Mouse (Mus musculus) mesoderm, embryonic 11.5 days (tissue): Measurements from ENCODE around the gene 1110065P20Rik.

Experiments used
- DNase-seq: peaks from one replicate; pipeline ENCODE4 v3.0.0-alpha.2; 2012; ENCODE audit warnings: low read depth, low spot score

Gene 1110065P20Rik

DNA sequence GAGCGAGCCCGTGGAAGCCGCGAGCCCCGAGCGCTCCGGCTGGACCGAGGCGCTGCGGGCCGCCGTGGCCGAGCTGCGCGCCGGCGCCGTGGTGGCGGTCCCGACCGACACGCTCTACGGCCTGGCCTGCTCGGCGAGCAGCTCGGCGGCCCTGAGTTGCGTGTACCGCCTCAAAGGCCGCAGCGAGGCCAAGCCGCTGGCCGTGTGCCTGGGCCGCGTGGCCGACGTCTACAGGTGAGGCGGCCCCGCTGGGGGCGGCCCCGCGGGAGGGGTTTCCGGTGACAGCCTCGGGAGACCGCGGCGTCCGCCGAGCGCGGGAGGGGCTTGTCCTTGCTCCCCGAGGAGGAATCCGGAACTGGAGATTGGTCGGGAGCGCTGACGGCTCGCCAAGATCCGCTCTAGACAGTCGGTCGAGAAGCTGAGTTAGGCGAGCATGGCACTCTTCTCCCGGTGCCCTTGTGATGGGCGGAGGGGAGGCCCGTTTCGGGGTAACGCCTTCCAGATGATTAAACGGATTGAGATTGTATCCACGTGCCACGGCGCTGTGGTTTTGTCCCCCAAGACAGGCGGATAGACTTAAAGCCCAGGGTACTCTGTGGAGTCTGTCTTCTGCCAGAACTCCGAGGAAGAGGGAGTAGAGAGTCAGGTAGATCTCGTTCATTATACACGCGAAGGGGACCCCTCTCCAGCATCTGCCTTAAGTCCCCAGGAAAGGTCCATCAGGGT, at the start of gene 1110065P20Rik:
1110065P20Rik (minus strand) TSS at position 264 of the 726 bp plus-strand sequence.
- DNase-seq: peak; percentile 61

DNA sequence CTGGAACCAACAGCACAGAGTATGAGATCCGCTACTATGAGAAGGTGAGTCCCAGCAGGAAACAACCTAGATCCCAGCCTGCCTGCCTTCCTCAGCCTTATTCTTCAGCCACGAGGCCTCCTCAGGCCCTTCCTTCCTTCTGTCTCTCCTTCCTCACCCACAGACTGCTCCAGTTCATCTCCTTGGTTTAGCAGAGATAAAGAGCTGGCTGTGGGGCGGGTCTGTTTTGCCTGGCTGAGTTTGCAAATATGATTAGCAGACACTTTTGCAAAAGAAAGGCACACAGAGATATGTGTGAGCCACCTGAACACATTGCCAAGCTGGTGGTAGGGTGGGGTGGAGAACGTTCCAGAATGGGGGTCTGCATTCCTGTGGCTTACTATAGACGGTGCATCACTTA, 48.9 kb upstream of the 1110065P20Rik start:
- DNase-seq: no peak

DNA sequence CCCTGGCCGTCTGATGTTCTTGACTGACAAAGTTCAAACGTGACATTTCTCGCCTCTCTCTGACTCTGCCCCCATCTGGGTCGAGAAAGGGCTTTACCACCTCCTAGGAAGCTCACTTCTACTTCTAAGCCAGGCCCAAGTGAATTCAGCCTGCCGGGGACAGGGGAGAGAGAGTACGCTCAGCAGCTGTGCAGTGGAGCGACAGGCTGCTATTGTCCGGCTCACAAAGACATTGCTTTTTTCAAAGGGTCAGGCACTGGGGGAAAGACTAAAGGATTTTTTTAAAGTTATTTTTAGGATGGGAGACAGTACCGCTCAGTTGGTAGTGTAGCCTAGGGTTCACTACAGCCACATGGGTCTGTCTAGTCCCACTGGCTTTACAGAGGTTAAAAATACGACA, 47.4 kb upstream of the 1110065P20Rik start:
- DNase-seq: no peak

DNA sequence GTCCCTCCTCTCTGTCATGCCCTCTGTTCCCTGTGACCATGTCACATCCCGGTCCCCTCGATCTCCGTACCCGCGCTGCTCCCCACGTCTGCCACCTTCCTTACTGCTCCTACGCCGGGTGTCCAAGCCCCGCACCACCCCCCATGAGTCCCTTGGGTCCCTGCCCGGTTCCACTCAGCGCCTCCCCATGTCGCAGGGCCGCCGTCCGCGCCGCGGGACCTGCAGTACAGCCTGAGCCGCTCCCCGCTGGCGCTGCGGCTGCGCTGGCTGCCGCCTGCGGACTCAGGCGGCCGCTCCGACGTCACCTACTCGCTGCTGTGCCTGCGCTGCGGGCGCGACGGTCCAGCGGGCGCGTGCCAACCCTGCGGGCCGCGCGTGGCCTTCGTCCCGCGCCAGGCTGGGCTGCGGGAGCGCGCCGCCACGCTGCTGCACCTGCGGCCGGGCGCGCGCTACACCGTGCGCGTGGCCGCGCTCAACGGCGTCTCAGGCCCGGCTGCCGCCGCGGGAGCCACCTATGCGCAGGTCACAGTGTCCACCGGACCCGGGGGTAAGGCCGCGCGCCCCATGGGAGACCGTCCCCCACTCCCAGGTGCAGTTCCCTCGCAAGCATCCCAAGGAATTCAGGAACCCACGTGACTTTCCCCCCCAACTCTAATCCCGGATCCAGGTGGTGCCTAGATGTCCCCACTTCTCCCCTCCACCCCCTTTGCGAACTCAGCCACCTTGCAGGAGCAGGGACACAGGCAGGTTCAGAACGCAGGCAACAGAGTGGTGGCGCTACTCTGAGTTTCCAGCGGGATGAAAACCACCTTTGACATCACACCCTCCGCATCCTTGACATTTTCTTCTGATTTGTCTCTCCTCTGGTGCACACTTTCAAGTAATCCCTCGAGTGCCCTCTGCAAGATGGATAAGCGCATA, 43.8 kb upstream of the 1110065P20Rik start:
- DNase-seq: peak; percentile 43

DNA sequence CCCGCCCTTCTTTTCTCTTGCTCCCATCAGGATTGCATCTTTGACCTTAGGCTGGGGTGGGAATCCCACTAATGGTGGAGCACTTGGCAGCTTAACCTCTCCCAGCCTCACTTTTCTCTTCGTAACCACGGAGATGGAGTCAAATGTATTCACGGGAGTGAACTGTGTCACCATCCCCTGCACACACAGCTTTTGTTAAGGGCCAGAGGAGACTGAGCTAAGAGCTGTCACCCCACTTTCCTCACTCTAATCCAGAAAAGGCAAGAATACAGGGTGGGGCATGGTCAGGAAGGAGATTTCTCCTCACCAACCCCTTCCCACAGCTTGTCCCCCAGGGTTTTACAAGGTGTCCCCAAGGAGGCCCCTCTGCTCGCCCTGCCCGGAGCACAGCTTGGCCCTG, 42.8 kb upstream of the 1110065P20Rik start:
- DNase-seq: no peak

DNA sequence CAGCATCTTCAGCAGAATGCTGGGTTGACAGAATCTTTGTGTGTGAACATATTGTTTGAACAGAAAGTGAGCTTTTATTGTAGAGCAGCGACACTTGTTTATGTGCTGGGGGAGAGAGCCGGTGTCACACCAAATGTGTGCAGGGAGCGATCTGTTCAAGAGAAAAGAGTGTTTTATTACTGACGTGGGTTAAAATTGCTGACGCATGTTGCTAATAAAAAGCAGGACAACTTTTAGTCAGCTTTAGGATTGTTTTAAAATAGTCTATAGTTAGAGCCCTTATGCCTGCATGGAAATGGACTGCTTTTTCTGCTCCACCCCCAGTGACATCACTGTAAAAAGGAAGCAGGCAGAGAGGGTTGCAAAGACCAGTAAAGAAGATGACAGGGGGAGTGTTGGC, 39.8 kb upstream of the 1110065P20Rik start:
- no peak for DNase-seq

DNA sequence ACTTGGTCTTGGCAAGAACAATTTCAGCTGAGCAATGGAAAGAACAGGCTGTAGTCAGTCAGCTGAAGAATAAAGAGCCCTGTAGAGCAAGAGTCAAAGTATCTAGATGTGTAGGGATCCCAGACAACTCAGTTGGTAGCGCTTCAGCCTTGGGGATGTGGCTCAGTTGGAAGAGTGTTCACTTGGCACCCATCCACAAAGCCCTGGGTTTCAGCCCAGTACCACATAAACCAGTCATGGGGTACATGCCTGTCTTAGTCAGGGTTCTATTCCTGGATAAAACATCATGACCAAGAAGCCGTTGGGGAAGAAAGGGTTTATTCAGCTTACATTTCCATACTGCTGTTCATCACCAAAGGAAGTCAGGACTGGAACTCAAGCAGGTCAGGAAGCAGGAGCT, 38.9 kb upstream of the 1110065P20Rik start:
- DNase-seq: no peak

DNA sequence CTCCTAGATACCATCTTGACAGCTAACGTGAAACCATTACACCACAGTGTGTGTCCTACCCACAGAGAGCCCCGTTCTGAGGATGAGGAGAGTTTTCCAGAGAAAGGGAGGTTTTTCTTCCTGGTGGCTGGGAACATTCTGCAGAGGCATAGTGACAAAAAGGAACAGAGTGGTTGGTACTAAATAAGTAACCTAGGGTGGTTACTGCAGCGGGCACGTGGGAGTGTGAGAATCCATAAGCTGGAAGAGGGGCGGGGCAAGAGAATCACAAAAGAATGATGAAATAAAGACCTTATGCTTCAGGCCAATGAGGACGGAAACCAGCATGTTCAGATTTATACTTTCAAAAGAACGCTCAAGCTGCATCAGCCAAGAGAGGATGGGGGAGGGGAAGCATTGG, 37.7 kb upstream of the 1110065P20Rik start:
- DNase-seq: no peak

DNA sequence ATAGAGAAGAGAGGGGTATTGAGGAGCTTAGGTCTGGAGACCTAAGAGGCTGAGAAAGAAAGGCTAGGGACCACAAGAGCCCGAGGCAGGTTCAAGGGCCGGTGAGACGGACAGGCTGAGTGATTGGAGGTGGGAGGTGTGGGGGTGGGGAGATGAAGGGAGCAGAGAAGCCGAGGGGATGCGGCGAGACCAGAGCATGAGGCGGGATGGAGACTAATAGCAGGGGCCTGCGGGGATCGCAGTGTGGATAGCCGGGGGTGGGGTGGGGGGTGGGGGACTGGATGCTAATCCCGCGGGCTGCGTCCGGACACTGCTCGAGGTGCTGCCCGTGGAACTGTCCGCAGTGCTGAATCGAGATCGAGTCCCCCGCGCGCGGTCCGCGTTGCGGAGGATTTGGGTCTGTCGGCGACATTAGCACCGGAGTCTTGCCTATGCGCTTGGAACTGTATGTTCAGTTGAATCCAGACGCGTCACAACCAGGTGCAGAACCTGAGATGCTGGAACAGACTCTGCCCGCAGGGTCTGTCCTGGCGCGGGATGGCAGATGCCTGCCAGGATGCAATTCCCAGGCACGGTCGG, 31.2 kb upstream of the 1110065P20Rik start:
- DNase-seq: peak; percentile 64

DNA sequence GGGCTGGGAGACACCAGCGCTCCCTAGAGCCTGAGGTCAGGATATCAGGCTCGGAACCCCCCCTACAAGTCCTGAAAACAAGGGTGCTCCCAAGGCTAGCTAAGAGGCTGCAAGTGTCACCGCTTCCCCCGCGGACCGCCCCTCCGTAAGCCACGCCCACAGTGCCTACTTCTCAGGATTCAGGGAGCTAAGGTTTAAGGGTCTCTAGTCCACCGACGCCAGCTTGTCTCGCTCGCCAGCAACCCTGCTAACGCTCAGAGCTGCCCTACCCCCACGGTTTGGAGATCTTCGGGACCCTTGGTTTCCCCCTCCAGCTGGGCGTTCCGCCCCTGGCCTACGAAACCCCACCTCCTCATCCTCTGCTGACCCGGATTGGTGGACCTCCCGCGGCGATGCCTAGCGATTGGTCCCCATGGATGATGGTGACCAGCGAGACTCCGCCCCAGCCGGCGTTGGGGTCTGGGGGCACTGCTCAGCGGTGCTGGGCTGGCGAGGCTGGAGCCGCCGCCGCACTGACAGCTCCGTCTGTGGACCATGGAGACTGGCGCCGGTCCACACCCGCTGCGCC, 30.4 kb upstream of the 1110065P20Rik start:
- peak; percentile 92 for DNase-seq

DNA sequence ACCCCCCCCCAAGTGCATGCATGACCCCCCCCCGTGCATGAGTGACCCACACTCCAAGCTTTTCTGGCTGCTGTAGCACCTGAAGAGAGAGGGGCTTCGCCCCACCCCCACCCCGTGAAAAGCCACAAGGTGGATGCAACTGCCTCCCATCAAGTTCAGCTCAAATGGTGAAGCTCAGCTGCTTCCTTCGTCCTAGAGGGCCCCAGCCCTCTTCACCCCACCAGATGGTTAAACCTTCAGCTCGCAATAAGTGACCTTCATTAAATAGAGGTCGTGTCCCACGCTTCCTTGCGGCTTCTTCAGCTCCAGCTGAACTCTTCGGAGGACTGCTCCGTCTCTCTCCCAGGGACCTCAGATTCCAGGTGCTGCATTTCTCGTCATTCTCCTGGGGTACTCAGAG, 29.6 kb upstream of the 1110065P20Rik start, which contains the start of gene Epha10:
Epha10 (plus strand) TSS at position 301 of the 400 bp plus-strand sequence.
- DNase-seq: no peak

DNA sequence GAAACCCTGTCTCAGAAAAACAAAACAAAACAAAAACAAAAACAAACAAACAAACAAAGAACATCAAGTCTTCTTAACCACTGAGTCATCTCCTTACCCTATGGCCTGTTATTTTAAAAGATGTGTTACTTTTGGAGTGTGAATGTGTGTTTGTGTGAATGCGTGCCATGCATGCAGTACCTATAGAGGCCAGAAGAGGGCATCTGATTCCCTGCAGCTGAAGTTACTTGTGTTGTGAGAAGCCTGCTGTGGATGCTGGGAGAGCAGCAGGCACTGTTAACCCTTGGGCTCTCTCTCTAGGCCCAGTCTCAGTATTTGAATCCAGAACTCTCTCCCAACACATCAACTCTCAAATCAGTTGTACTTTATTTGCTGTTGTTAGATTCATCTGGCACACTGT, 21.7 kb upstream of the 1110065P20Rik start:
- DNase-seq: no peak

DNA sequence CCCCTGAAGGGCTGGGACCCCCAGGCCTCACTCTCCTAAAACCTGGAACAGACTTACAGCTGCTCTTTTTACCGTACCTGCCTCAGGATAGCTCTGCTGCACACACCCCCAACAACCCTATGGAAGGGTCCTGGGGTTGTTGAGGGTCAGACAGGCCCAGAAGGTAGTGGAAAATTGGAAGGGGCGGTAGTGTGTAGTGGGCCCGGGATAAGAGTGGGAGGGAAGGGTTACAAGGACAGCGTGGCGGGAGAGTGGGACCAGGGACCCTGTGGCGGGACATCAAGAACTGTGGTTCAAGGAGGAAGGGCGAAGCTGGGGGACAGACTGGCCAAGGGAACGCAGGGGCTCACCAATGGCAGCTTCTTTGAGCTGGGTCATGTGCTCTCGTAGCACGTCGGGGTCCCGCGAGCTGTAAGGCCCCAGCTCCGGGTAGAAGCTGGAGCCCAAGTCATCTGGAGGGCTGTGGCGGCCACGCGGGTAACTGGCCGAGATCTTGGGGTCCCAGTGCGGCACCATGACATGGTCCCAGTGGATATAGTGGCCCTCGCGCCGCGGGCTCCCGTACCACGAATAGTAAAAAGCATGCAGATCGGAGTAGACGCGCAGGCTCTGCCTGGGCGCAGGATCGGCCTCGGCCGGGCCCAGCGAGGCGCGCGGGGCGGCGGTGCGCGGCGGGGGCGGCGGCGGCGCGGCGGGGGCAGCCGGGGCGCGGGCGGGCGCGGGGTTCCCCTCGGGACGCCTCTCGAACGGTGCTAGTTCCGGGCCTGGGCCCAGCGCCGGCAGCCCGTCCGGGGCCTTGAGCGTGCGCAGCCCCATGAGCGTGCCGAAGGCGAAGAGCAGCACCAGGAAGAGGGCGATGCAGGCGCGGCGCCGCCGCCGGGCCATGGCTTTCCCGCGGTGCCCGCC, 10.5 kb upstream of the 1110065P20Rik start, which contains the start of gene Maneal:
Maneal (minus strand) TSS at position 889 of the 906 bp plus-strand sequence.
- no peak for DNase-seq

DNA sequence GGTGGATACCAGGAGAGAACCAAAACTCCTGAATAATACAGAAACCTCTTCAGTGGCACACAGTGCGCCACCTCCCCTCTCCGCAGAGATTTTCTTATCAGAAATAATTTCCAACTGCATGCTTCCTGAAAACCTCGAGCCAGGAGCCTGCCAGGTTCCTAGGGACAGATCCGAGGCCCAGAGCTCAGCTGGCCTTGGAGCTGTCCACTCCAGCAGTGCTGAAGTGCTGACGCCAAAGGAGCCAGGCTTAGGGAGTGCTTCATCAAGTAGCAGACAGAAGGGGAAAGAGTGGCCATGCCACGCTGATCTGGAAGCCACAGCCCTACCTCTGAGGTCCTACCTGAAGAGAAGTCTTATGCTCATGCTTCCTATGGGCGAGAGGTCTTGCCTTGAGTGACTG, 9.4 kb upstream of the 1110065P20Rik start:
- peak; percentile 88 for DNase-seq

DNA sequence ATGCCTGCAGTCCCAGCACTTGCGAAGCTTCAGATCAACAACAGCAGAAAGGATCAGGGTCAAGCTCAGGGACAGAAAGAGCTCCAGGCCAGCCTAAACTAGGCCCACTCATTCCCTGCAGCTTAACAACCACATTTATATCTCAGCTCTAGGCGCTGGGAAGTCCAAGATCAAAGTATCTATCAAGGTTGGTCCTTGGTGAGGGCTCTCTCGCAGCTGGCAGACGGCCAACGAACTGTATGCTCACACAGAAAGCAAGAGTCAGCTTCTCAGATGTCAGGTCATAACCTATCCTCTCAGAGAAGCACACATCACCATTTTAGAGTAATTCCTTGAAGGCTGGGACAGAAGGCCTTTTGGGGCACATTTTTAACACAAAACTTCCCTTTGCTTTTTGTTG, 7.4 kb upstream of the 1110065P20Rik start:
- no peak for DNase-seq

DNA sequence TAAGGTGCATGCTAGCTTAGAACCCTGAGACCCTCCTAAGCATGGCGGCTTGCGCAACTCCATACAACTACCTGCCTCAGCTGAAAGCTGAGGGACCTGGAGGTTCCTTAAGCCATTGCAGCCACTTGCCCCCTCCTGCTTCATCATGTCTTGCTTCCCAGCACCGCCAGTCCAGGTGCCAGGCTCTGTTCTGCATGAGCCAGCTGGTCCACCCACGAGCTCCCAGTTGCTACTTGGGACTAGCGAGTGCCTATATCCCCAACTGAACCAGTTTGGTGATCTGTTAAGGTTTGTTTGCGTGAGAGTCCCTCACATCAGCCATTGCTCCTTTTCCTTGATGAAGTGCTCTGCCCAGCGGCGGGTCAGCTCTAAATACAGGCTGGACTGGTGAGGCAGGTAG, 5.3 kb upstream of the 1110065P20Rik start:
- DNase-seq: no peak

DNA sequence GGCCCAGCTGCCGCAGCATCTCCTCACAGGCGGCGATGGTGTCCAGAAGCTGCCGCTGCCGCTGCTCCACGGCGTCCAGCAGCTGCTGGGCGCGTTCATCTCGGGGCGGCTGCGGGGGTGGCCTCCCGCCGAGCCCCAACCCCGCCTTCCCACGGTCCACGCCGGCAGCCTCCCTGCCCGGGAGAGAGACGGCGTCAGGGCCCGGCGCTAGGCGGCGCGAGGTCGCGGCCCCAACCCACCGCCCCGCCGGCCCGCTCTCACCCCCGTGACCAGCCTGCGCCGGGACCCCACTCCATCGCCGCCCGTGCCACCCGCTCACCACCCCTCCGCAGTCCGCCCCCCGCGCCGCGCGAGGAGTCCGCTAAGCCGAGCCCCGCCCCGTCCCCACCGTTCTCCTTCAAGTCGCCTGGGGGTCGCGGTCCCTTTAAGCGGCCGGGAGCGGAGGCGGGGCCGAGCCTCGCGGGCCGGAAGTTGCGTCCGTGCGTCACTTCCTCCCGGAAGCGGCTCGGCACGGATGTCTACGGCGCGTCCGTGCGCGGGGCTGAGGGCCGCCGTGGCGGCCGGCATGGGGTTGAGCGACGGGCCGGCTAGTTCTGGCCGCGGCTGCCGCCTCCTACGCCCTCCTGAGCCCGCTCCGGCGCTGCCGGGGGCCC, 609 bp downstream of the 1110065P20Rik start, which contains the start of gene Yrdc:
Yrdc (plus strand) TSS at position 419 of the 653 bp plus-strand sequence.
- DNase-seq: peak; percentile 95

DNA sequence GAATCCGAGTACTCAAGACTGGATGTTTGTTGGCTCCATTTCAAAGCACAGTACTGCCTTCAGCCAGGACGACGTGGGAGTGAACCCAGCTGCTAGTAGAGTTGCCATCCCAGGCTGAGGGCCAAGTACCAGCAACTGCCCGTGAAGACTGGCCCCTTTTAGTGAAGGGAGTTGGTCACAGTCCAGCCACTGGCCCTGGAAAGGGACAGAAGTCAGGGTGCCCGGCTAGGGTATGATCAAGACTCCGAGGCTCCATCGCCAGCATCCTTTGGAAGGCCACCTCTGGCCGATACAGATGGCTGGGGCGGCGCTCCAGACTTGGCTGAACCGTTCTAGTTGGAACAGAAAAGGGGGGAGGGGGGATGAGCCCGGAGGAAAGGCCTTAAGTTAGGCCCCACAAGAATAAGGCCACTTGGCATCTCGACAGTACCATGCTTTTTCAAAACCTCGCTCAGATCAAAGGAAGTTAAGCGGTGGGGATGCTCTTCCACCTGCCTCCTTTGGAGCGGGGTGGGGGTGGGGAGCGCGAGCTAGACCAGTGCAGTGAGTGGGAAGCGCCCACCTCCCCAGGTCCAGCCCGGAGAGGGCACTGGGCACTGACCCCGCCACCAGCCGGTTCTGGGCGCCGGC, 1.2 kb downstream of the 1110065P20Rik start:
- no peak for DNase-seq

DNA sequence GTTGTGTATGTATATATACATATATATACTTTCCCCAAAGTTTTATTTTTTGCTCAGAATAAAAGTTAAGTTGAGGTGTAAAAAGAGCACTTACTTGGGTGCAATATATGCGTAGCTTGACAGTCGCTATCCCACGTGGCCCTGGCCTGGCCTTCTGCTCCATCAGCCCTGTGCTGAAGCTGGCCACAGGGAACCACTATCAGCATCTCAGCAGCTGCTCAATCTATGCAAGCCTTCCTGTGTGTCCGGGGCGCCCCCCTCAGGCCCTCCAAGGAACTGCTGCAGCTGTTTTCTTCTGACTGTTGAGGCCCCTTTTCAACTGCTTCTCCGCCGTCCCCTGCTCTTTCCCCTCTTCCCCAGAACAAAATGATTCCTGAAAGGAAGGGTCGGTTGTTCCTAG, 3.4 kb downstream of the 1110065P20Rik start:
- peak; percentile 82 for DNase-seq

DNA sequence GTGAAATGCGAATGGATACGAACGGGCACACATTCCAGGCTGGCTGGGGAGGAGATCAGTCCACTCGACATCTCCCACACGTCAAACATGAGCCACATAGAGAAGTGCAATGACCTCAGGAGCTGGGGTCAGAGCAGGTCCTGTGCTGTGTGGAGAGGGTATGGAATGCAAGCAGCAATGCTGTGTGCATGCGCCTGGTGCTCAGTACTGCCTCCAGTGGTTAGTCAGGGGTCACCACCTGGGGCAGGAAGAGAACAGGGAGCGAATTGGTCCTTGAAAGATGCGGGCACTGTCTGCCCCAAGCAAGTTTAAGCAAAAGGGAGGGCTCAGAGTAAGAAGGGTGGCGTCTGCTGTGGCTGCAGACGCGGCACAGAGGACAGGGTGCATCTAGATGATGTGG, 7.5 kb downstream of the 1110065P20Rik start:
- DNase-seq: peak; percentile 60
